Mouse (Mus musculus): ENCODE results near the gene AU040320.
A peak's percentile ranks its signal among the peaks of the same experiment; 100 is the strongest.

AU040320 gene

DNA sequence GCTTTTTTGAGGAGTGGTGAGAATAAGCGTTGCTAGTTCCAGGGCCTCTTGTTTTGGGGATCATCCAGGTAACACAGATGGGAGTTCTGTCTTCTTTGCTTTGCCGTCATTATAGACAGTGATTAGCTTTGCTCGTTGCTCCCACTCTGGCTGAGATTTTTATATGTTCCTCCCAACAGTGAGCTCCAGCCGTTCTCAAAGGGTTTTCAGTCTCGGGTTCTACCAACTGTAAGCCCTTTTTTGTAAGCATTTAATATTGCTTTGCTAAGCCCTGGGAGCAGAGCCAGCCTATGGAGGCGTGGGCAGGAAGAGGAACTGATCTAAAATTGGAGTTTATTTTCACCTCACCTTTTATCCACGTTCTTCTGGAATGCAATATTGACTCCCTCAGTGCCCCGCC is 29.7 kb downstream of the AU040320 start:
- DNase-seq (ENCODE audit: low spot score in 2 of 2): peak; percentile 74 to 77

DNA sequence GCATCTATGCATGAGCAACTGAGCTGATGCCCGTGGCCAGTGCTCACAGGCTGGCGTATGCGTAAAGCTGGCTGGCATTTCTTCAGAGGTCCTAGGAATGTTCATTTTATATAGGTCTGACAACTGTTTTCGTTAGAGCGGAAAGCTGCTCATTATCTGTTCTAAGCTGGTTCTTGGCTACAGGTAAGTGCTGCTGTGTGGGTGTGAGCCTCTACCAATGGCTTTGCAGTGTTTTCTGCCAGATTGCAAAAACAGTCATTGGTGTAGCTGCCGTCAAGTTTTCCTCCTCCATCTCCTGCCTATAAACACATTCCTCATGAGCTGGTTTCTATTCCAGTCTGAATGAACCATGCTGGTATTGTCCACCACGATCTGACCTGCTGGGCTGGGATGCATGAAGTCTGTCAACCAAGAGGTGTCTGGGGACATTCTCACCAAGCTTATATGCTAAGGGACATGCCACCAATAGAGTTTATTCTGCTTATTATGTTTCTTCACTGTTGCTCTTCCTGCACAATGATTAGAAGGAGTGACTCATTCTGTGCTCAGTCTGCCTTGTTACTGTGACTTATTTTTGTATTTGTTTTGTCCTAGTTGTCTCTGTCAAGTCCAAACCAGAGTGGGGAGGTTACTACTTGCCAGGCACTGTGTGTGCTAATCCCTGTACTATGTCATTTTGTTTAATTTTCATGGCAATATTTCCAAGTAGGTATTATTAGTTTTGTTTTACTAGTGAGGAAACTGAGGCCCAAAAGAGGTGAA is 39.2 kb downstream of the AU040320 start:
- no peak for DNase-seq (ENCODE audit: low spot score in 2 of 2)

DNA sequence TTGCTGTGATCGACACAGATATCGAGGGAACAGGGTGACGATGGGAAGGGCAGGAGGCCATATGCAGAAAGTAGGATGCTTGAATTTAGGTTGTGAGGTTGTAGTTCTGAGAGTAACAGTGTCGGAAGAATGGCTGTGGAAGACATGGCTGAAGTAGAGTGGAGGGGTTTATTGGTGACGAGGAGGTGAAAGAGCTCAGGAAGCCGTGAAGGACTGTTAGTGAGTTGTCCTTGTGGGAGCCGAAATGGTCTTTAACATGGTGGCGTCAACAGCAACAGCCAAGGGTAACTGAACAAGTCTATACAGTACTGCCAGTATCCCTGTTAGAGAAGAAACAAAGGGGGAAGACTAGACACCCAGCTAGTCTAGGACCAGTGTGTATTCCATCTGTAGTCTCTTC is 48.8 kb downstream of the AU040320 start:
- no peak for DNase-seq (ENCODE audit: low spot score in 2 of 2)

DNA sequence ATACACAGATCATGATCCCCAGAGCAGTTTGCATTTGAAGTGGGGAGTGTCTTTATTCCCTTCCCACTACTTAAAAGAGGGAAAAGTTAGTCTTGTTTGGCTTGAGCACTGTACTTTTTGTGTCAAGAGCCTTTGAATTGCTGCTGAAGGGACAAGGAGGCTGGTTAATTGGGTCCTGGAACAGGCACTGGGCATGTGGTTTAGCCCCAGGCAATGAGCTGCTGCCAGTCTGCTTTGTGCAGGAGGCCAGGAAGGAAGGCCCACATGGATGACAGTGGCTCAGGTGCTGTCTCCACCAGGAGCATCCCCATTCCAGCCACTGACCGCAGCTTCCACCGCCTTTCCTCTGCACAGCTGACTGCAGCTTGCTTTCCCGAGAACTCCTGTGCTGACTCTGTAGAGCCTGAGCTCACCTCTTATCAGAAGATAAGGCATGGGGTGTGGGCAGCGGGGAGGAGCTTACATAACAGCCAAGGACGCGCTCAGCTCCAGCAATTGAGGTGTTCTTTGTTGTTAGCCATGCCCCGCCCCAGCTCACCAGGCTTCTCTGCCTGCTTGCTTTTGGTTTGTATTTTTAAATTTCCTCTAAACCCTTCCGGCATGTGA is 50.0 kb downstream of the AU040320 start:
- no peak for DNase-seq (ENCODE audit: low spot score in 2 of 2)

DNA sequence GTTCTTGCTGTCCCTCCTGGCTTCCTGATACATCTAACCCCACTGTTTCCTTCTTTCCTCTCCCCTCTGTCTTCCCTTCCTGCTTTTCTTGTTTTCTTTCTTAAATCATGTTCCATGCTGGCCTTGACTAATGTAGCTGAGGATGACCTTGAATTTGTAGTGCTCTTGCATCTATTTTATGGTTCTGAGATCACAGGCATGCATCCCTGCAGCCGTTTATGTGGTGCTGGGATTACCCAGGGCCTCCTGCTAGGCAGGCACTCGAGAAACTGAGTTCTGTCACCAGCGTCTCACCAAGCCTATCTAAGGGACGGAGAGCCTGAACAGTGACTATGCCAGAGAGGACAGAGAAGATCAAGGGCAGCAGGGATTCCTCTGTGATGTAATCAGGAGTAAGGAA is 52.4 kb downstream of the AU040320 start:
- DNase-seq (ENCODE audit: low spot score in 2 of 2): no peak

DNA sequence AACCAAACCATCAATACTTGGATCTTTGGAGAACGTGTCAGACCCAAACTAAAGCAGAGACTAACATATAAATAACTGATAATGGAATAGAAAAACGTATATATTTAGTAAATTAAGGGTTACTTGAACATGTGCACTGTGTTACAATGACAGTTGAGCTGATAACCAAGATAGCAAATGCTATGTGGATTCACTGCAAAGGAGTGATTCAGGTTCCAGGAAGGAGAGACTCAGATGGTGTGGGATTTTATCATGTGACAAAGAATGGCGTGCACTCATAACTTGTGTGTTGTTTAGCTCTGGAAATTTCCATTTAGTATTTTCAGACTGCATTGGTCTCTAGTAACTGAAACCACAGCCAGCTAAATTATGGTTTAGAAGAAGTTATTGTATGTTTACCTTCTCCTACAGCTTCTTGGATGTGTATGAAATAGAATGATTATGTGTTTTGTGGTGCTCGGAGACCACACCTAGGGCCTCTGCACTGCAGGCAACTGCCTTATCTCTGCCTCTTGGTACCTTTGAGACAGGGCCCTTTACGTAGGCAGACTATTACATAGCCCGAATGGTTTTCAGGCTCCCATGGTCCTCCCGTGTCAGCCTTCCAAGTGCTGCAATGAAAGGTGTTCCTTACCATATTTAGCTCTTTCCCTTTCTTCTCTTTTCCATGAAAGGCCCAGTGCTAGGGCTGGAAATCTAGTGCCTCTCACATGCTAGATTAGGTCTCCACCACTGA is 53.5 kb downstream of the AU040320 start:
- DNase-seq (ENCODE audit: low spot score in 2 of 2): no peak

DNA sequence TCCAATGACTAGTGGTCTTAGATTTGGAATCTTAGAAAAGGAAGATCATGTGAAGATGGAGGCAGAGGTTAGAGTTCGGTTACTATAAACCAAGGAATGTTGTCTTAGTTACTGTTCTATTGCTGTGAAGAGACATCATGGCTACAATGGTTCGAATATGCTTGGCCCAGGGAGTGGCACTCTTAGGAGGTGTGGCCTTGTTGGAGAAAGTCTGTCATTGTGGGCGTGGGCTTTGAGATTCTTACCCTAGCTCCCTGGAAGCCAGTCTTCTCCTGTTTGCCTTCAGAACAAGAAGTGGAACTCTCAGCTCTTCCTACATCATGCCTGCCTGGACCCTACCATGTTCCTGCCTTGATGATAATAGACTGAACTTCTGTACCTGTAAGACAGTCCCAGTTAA is 57.2 kb downstream of the AU040320 start:
- no peak for DNase-seq (ENCODE audit: low spot score in 2 of 2)

DNA sequence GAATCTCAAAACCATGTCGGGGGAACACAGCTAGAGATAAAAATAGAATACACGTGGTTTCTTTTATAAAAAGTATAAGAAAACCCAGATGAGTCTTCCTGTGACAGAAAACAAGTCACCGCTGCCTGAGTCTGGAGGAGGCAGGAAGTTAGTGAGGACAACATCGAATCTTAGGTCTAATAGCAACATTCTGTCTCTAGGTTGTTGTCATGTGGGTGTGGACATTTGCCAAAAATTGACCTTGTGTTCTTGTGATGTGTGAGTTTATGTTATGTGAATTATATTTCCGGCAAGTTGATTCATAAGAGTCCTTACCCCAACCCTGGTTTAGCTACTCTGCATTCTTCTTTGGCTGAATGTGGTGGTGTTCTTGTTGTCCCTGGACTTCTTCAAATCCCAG is 59.9 kb downstream of the AU040320 start:
- DNase-seq (ENCODE audit: low spot score in 2 of 2): no peak

DNA sequence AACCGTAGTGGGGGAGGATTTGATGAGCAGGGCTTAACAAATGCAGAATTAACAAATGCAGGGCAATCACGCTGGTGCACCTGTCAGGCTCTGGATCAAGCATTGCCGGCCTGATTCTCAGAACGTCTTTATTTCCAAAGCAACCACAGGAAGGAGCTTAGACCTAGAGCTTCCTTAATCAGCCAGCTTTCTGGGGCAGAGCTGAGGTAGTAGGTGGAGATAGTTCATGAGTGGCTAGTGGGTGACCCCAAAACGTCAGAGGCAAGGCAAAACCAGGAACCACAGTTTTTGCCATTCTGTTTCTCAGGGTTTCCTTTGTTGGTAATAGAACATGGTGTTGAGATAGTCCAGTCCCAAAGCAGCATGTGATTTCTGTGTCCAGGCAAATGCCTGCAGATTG is 61.5 kb downstream of the AU040320 start:
- DNase-seq (ENCODE audit: low spot score in 2 of 2): peak in 1 of 2 experiments; percentile 14

DNA sequence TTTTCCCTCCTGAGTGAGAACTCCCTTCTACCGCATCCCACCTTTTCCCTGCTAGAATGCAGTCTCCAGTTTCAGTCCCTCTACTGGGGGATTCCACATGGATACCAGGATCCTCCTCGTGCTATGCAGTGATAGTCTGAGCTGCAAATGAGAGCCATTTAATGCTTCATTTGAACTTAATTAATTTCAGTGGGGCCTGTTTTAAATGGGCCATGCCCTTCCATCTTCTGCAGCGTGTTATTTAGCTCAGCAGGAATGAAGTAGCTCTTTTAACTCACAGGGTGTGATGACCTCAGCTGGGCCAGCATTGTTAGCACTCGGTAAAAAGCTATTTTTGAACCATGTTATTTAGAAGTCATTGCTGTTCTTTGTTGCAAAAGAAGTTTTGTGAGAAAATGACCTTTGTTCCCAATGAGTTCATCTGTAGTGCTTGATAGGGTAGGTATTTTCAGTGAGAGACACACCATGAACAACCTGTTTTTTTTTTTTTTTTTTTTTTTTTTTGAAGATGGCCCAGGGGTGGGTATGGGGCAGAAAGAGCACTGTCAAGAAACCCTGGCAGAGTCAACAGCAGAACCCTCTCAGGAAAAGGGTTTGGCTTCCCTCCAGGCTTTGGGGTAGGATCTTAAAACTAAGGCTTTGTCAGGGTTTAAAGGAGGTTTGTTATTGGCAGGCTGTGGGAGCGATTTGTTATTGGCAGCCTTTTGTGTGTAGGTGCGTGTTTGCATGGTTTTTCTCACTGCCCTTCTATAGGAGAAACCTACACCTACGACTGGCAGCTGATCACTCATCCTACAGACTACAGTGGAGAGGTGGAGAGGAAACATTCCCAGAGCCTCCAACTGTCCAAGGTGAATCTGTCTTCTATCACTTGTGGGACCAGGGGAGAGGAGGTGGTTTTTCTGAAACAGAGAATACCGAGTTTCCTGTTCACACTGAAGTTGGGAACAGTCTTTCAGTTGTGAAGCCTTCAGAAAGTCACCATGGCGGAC is 69.8 kb downstream of the AU040320 start:
- peak in 1 of 2 experiments; percentile 32 for DNase-seq (ENCODE audit: low spot score in 2 of 2)

DNA sequence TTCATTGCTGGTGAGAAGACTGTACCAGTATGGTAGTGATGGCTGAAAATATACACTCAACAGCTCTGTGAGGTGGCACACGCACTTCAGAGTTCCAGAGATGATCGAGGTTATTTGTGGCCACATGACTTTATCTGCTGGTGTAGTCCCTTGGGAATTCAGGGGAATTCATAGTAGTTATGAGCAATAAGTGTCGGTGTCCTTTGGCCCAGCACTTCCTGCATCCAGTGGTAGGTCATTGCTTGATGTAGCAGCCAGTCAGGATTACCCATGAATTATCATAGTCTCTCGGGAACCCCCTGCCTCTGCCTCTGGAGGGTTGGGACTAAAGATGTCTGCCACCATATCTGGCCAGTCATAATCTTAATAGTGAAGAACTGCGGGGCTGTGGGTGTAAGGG is 70.6 kb downstream of the AU040320 start:
- DNase-seq (ENCODE audit: low spot score in 2 of 2): no peak

DNA sequence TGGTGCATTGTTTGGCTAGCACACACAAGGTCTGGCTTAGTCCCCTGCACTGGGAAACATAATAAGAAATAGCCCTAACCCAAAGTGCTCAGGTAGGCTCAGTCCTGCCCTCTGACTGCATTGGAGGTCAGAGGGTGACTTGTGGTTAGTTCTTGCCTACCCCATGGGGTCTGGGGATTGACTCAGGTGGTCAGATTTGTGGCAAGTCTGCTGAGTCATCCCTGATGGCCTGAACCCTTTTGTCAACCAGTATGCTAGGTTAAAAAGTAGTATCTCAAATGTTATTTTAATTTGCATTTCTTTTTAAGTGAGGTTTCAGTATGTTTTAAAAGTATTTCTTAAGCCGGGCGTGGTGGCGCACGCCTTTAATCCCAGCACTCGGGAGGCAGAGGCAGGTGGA is 77.8 kb downstream of the AU040320 start:
- DNase-seq (ENCODE audit: low spot score in 2 of 2): peak in 1 of 2 experiments; percentile 16

DNA sequence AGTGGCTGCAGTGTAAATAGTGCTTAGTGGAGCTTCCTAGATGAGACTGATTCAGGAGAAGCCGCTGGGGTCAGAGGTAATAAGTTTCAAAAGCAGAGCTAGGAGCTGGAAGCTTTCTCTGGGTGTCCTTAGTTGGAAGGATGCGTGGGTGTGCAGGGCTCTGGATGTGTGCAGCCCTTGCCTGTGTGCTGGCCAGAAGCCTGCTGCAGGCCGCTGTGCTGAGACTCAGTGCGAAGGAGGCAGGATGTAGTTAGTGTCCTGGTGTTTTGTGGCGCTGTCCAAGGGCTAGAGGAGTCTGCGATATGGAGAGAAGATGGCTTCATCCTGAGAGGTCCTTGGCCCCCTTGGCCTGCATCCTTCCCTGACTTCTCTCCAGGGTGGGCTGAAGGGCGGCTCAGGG is 85.5 kb downstream of the AU040320 start:
- DNase-seq (ENCODE audit: low spot score in 2 of 2): no peak

DNA sequence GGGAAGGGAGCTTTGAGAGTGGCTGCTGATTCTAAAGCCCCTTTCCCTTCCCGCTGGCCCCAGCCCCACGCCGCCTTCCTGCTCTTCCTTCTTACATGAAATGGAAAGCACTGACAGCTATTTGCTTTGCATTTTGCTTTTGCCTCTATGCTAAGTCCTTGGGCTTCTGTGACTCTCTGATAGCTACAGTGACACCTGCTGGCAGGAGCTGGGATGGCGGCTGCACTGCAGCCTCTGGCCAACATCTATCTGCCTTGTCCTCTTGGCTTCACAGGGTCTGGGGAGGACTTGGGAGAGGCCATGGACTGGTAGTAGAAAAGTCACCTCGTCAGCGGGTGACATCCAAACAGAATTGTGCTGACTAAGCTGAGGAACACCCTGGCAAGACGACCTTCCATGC is 86.5 kb downstream of the AU040320 start:
- DNase-seq (ENCODE audit: low spot score in 2 of 2): peak; percentile 87 to 91

DNA sequence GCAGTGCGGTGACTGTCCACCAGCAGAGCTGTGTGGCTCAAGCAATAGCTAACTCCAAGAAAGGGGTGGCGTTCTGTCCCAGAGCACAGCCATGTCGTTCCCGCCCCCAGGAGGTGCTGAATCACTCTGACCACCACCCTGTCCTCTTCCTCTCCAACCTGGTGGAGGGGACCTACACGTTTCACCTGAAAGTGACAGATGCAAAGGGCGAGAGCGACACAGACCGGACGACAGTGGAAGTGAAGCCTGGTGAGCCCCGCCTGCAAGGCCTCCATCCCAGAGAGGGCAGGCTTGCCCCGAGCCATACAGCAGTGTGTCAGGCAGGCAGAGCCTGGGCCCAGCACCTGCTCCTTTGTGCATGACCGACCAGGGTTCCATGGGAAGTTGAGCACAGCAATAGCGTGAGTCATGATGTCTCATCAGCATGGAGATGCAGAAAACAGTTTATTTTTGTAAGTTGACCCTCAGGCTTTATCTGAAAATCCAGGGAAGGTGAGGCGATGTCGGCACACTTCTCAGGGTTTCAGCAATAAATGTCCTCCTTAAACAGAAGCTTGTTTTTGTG is 87.7 kb downstream of the AU040320 start:
- DNase-seq (ENCODE audit: low spot score in 2 of 2): no peak

DNA sequence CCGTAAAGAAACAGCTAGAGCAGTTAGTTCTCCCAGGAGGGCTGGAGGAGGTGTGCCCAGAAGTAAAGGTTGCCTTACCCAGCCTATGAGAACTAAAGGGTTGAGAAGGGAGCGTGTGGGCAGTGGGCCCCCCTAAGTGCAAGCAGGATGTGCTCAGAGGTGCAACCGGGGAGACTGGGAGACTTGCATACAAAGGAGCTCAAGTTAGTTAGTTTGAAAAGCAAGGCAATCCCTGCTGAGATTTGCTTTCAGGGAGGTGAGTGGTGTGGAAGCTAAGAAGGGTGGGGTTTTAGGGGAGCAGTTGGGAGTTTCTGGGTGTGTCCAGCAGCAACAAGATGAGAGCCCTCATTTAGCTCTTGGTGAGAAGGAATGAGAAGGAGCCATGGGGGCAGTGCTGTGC is 89.6 kb downstream of the AU040320 start:
- no peak for DNase-seq (ENCODE audit: low spot score in 2 of 2)

DNA sequence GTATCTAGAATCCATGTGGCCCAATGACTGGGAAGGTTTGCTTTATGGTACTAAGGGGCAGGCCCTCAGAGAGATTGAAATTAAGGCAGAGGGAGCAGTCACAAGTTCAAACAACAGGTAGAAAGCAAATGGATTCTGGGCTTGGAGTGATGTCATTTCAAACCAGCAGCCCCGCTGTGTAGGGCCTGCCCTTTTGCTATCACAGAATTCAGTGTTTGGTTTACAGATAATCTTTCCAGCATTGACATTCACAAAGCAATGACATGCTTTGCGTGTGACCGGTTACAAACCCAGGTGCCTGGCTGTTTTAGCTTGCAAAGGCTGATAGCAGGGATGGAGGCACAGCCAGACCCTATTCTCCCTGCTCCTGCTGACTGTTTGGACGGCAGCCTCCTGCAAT is 92.3 kb downstream of the AU040320 start:
- no peak for DNase-seq (ENCODE audit: low spot score in 2 of 2)

DNA sequence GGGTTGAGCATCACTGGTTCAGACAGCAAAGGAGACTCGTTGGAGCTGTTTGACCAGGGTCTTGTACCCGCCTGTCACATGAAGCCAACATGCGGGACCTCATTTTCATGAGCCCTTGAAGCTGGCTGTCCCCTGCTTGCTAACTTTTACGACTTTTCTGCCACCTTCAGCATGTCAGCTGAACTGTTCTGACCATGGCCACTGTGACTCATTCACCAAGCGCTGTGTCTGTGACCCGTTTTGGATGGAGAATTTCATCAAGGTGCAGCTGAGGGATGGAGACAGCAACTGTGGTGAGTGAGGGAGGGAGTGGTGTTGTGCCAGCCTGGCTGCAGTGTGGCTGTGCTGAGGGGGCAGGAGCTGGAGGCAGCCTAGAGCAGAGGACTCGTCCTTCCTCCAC is 93.6 kb downstream of the AU040320 start:
- no peak for DNase-seq (ENCODE audit: low spot score in 2 of 2)

DNA sequence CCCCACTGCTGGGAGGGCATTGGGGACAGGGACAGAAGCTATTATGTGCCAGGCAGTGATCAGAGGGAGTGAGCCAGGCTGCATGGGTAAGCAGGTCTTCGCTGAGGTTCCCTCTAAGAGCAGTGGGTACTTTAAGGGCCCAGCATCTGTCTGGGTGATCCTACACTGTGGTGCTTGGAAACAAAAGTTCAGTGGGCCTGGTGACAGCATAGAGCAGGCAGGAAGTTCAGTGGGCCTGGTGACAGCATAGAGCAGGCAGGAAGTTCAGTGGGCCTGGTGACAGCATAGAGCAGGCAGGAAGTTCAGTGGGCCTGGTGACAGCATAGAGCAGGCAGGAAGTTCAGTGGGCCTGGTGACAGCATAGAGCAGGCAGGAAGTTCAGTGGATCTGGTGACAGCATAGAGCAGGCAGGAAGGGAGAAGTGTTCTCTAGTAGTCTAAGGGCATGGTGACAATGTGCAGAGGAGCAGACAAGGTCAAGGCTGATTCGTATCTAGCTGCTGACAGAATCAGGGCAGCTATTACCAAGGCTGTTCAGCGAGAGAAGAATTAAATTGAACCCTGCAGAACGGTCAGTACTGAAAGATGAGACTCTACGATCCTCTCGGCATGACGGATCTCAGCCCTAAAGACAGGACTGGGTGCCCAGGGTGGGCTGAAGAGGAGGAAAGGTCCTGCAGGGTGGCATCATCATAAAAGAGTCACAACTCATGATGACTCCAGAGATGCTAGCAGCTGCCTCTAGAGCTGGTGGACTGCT is 96.9 kb downstream of the AU040320 start:
- DNase-seq (ENCODE audit: low spot score in 2 of 2): no peak

DNA sequence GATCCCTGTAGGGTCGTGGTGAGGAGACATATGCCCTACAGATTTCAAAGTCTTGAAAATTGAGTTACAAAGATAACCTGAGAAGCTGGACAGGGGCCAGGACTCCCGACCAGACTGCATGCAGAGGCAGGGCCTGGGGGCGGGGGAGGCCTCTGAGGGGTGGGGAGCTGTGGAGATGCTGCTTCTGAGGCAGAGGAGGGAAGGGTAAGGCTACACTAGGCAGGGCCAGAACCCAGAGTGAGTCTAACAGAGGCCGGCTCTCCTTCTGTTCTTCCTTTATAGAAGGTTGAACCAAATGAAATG is 97.4 kb downstream of the AU040320 start:
- no peak for DNase-seq (ENCODE audit: low spot score in 2 of 2)

DNA sequence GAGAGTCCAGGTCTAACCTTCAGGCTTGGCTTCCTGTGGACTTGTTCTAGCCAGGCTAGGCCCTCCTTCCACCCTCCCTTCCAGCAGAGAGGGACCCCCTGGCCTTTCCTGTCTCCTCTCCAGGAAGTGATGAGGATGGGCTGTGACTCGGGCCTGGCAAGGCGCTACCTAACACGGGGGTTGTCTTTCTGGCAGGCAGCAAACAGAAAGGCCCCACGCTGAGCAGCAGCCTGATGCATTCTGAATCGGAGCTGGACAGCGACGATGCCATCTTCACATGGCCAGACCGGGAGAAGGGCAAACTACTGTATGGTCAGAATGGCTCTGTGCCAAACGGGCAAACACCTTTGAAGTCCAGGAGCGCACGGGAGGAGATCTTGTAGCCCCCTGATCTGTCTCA is 99.6 kb downstream of the AU040320 start:
- no peak for DNase-seq (ENCODE audit: low spot score in 2 of 2)
